Mouse (Mus musculus): ENCODE data around the gene Zswim5. TPM values are rescaled to one million over a fixed set of nuclear protein-coding genes. Genes with fewer than 3 reads are reported as not detected.
A peak's percentile ranks its signal among the peaks of the same experiment; 100 is the strongest.
"Not testable (repeated sequence)": the region's sequence is repeated elsewhere in the genome, so short reads cannot be mapped to it uniquely, and the experiment has no call there.

The Zswim5 gene
- 10.9 and 12.4 TPM in 2 replicates for polyA plus RNA-seq (2014; fragmentation: Nextera tagmentation; extraction: Ambion mirVana)

GRCm38 (mm10) chr4:116876995-116877728, at the start of gene Zswim5:
TSS of gene Zswim5 (plus strand) at chr4:116877376.
- Histone ChIP-seq H3K9me3 (ENCODE audit: control insufficient read depth, low read length) (no peaks in the 10 kb centered on the region), H3K4me2 (ENCODE audit: low read depth, low read length, severe bottlenecking) (peak within 1 kb of the TSS; percentile 79), H3K27me3 (ENCODE audit: control insufficient read depth, insufficient read depth, low read length) (no peaks in the 10 kb centered on the region), H3K27ac (ENCODE audit: low read depth, low read length) (peak within 1 kb of the TSS; percentile 98), H3K4me1 (replicated peaks; ENCODE audit: control insufficient read depth, insufficient read depth, low read length) (no peaks in the 10 kb centered on the region), H3K4me3 (ENCODE audit: low read depth, low read length) (peak within 1 kb of the TSS; percentile 91), H3K36me3 (ENCODE audit: control insufficient read depth, insufficient read depth, low read length) (no peaks in the 10 kb centered on the region), H3K9ac (ENCODE audit: low read length) (peak within 1 kb of the TSS; percentile 97)
- DNase-seq (ENCODE audit: low spot score) (peak; percentile 90), ATAC-seq (replicated peaks; ENCODE audit: low FRiP score) (peak; percentile 90)
- under 1% methylated on average over 85 of the region's 104 CpGs for WGBS

GRCm38 (mm10) chr4:116827819-116828218, 49.4 kb upstream of the Zswim5 start:
- no peak overlapping the region for H3K4me2 ChIP-seq (ENCODE audit: low read depth, low read length, severe bottlenecking)
- 2% methylated on average over 4 of the region's 4 CpGs for WGBS
- H3K27me3 ChIP-seq (ENCODE audit: control insufficient read depth, insufficient read depth, low read length): no peaks in the 10 kb centered on the region
- H3K4me3 ChIP-seq (ENCODE audit: low read depth, low read length): no peak overlapping the region
- no peak overlapping the region for H3K27ac ChIP-seq (ENCODE audit: low read depth, low read length)
- no peak overlapping the region for H3K9ac ChIP-seq (ENCODE audit: low read length)
- peak; percentile 37; the same call in 1 of the 2 replicates for ATAC-seq (replicated peaks; ENCODE audit: low FRiP score)
- H3K4me1 ChIP-seq (replicated peaks; ENCODE audit: control insufficient read depth, insufficient read depth, low read length): peaks cover 13% of the 10 kb centered on the region
- DNase-seq (ENCODE audit: low spot score): no peak
- no peaks in the 10 kb centered on the region for H3K9me3 ChIP-seq (ENCODE audit: control insufficient read depth, low read length)
- H3K36me3 ChIP-seq (ENCODE audit: control insufficient read depth, insufficient read depth, low read length): no peaks in the 10 kb centered on the region

DNA sequence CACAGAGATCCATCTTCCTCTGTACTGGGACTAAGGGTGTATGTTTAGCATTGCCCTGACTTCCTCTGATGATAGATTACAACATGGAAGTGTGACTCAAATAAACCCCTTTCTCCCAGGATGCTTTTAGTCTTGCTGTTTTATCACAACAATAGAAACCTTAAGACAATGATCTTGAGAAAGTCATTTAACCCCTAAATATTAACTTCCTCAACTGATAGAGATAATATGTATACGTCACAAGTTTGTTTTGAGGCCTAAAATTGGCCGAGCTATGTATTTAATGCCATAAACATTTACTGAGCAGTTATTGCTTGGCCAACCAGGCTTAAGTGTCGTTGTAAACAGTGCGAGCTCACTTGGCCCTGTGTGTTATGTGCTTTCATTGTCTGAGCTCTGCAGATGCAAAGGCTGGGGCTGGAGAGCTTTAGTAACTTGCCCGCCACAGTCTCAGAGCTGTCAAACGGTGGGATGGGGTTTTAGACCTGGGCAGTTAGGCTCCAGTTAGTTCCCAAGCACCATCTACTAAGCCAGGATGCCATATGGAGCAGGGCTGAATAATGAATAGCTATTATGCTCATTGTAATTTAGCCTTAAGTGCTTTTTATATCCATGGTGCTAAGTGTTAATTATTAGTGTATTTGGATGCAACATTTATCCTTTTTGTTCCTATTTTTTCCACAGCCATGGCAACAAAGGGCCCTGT, 47.7 kb upstream of the Zswim5 start:
- peaks cover 8% of the 10 kb centered on the region for H3K4me1 ChIP-seq (replicated peaks; ENCODE audit: control insufficient read depth, insufficient read depth, low read length)
- H3K36me3 ChIP-seq (ENCODE audit: control insufficient read depth, insufficient read depth, low read length): no peaks in the 10 kb centered on the region
- H3K27me3 ChIP-seq (ENCODE audit: control insufficient read depth, insufficient read depth, low read length): no peaks in the 10 kb centered on the region
- peak; percentile 57 for ATAC-seq (replicated peaks; ENCODE audit: low FRiP score)
- no peaks in the 10 kb centered on the region for H3K9me3 ChIP-seq (ENCODE audit: control insufficient read depth, low read length)
- H3K4me3 ChIP-seq (ENCODE audit: low read depth, low read length): no peak overlapping the region
- H3K27ac ChIP-seq (ENCODE audit: low read depth, low read length): peak overlapping the region; percentile 59
- H3K4me2 ChIP-seq (ENCODE audit: low read depth, low read length, severe bottlenecking): no peak overlapping the region
- peak overlapping the region; percentile 41 for H3K9ac ChIP-seq (ENCODE audit: low read length)
- DNase-seq (ENCODE audit: low spot score): no peak
- 34% methylated on average over 6 of the region's 6 CpGs for WGBS

GRCm38 (mm10) chr4:116830070-116830368, 47.2 kb upstream of the Zswim5 start:
- ATAC-seq (replicated peaks; ENCODE audit: low FRiP score) (peak; percentile 70), DNase-seq (ENCODE audit: low spot score) (peak; percentile 67)
- peaks cover 8% of the 10 kb centered on the region for H3K4me1 ChIP-seq (replicated peaks; ENCODE audit: control insufficient read depth, insufficient read depth, low read length)
- H3K36me3 ChIP-seq (ENCODE audit: control insufficient read depth, insufficient read depth, low read length): no peaks in the 10 kb centered on the region
- WGBS: 8% methylated on average over 6 of the region's 6 CpGs
- no peak overlapping the region for H3K4me3 ChIP-seq (ENCODE audit: low read depth, low read length)
- peak overlapping the region; percentile 57; the same call in 1 of the 2 replicates for H3K27ac ChIP-seq (ENCODE audit: low read depth, low read length)
- peak overlapping the region; percentile 41 for H3K9ac ChIP-seq (ENCODE audit: low read length)
- 0 out of 2 replicates have a peak overlapping the region, but pooled peaks have one; percentile 8 for H3K4me2 ChIP-seq (ENCODE audit: low read depth, low read length, severe bottlenecking)
- no peaks in the 10 kb centered on the region for H3K27me3 ChIP-seq (ENCODE audit: control insufficient read depth, insufficient read depth, low read length)
- H3K9me3 ChIP-seq (ENCODE audit: control insufficient read depth, low read length): no peaks in the 10 kb centered on the region

- no peaks in the 10 kb centered on the region for H3K27me3 ChIP-seq (ENCODE audit: control insufficient read depth, insufficient read depth, low read length)
- H3K36me3 ChIP-seq (ENCODE audit: control insufficient read depth, insufficient read depth, low read length): no peaks in the 10 kb centered on the region
- no peak overlapping the region for H3K27ac ChIP-seq (ENCODE audit: low read depth, low read length)
- 24% methylated on average over 2 of the region's 2 CpGs for WGBS
- no peak for DNase-seq (ENCODE audit: low spot score)
- no peaks in the 10 kb centered on the region for H3K4me1 ChIP-seq (replicated peaks; ENCODE audit: control insufficient read depth, insufficient read depth, low read length)
- ATAC-seq (replicated peaks; ENCODE audit: low FRiP score): no peak
- no peak overlapping the region for H3K4me2 ChIP-seq (ENCODE audit: low read depth, low read length, severe bottlenecking)
- no peak overlapping the region for H3K4me3 ChIP-seq (ENCODE audit: low read depth, low read length)
- no peak overlapping the region for H3K9ac ChIP-seq (ENCODE audit: low read length)
- no peaks in the 10 kb centered on the region for H3K9me3 ChIP-seq (ENCODE audit: control insufficient read depth, low read length)
Measured at GRCm38 (mm10) chr4:116838999-116839398, 38.2 kb upstream of the Zswim5 start.

GRCm38 (mm10) chr4:116840096-116840495, 37.1 kb upstream of the Zswim5 start:
- not testable (repeated sequence) for H3K4me3 ChIP-seq (ENCODE audit: low read depth, low read length); H3K9ac ChIP-seq (ENCODE audit: low read length); DNase-seq (ENCODE audit: low spot score); H3K4me1 ChIP-seq (replicated peaks; ENCODE audit: control insufficient read depth, insufficient read depth, low read length); H3K36me3 ChIP-seq (ENCODE audit: control insufficient read depth, insufficient read depth, low read length); H3K4me2 ChIP-seq (ENCODE audit: low read depth, low read length, severe bottlenecking); H3K27ac ChIP-seq (ENCODE audit: low read depth, low read length); ATAC-seq (replicated peaks; ENCODE audit: low FRiP score); H3K27me3 ChIP-seq (ENCODE audit: control insufficient read depth, insufficient read depth, low read length); H3K9me3 ChIP-seq (ENCODE audit: control insufficient read depth, low read length)
- 43% methylated on average over 20 of the region's 29 CpGs for WGBS

GRCm38 (mm10) chr4:116840841-116841240, 36.3 kb upstream of the Zswim5 start:
- no peak overlapping the region for H3K9ac ChIP-seq (ENCODE audit: low read length)
- H3K4me1 ChIP-seq (replicated peaks; ENCODE audit: control insufficient read depth, insufficient read depth, low read length): no peaks in the 10 kb centered on the region
- DNase-seq (ENCODE audit: low spot score): no peak
- H3K27me3 ChIP-seq (ENCODE audit: control insufficient read depth, insufficient read depth, low read length): no peaks in the 10 kb centered on the region
- no peak for ATAC-seq (replicated peaks; ENCODE audit: low FRiP score)
- WGBS: 88% methylated on average over 6 of the region's 6 CpGs
- no peak overlapping the region for H3K4me2 ChIP-seq (ENCODE audit: low read depth, low read length, severe bottlenecking)
- no peak overlapping the region for H3K4me3 ChIP-seq (ENCODE audit: low read depth, low read length)
- H3K9me3 ChIP-seq (ENCODE audit: control insufficient read depth, low read length): no peaks in the 10 kb centered on the region
- no peaks in the 10 kb centered on the region for H3K36me3 ChIP-seq (ENCODE audit: control insufficient read depth, insufficient read depth, low read length)
- H3K27ac ChIP-seq (ENCODE audit: low read depth, low read length): no peak overlapping the region

DNA sequence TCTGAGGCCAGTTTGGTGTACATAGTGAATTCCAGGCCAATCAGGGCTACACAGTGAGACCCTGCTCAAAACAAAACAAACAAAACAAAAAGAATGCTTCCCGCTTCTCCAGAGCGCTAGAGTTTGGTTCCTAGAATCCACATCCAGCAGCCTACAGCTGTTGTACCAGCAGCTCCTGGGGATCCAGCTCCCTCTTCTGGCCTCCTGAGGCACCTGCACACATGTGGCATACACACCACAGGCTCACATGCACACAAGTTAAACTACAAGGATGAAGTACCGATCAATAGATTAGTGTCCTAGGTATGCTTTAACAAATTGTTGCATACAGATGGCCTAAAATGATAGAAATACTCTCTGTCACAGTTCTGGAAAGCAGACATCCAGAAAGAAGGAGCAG, 32.9 kb upstream of the Zswim5 start:
- H3K36me3 ChIP-seq (ENCODE audit: control insufficient read depth, insufficient read depth, low read length): no peaks in the 10 kb centered on the region
- no peaks in the 10 kb centered on the region for H3K27me3 ChIP-seq (ENCODE audit: control insufficient read depth, insufficient read depth, low read length)
- DNase-seq (ENCODE audit: low spot score) (no peak), ATAC-seq (replicated peaks; ENCODE audit: low FRiP score) (no peak)
- no peak overlapping the region for H3K9ac ChIP-seq (ENCODE audit: low read length)
- no peak overlapping the region for H3K4me2 ChIP-seq (ENCODE audit: low read depth, low read length, severe bottlenecking)
- no peaks in the 10 kb centered on the region for H3K9me3 ChIP-seq (ENCODE audit: control insufficient read depth, low read length)
- no peaks in the 10 kb centered on the region for H3K4me1 ChIP-seq (replicated peaks; ENCODE audit: control insufficient read depth, insufficient read depth, low read length)
- no peak overlapping the region for H3K4me3 ChIP-seq (ENCODE audit: low read depth, low read length)
- no peak overlapping the region for H3K27ac ChIP-seq (ENCODE audit: low read depth, low read length)
- 94% methylated on average over 3 of the region's 3 CpGs for WGBS

All from forebrain, embryonic 11.5 days (tissue).